16 mouse cellular contexts compared by ENCODE assay signal in the genomic region with DNA sequence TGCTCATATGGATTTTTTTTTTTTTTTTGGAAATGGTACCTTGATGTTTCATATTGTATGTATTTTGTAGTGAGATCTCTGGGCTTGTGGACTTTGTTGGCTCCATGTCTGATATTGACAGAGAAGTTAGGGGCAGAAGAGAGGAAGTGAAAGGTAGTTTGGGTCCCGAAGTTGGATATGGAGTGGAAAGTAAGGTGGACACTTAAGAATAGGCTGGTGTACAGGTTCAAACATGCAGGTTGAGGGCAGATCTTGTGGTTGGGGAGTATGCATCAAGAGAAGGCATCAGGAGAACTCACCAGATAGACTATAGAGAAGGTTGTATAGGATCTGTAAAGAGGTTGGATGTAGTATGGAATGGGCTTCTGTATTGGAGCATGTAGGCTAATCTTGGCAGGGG.
"Had no signal": no experiment of that assay in that cellular context is flagged by ENCODE, and none has a peak within 500 bp of the region (broad histone marks: within the 10 kb centered on the region; RNA-seq: fewer than 3 reads in every experiment).

No protein-coding gene starts in this region.

- H3K4me1 ChIP-seq: neural tube, embryonic 12.5 days; neural tube, embryonic 13.5 days; neural tube, embryonic 15.5 days; stomach, embryonic 15.5 days had no signal

- H3K36me3 ChIP-seq: neural tube, embryonic 12.5 days; neural tube, embryonic 13.5 days; neural tube, embryonic 15.5 days; stomach, embryonic 15.5 days had no signal

- H3K4me3 ChIP-seq: neural tube, embryonic 12.5 days; neural tube, embryonic 13.5 days; neural tube, embryonic 15.5 days; stomach, embryonic 15.5 days had no signal

- H3K4me2 ChIP-seq: neural tube, embryonic 12.5 days; neural tube, embryonic 13.5 days; neural tube, embryonic 15.5 days; stomach, embryonic 15.5 days had no signal

- H3K9ac ChIP-seq: neural tube, embryonic 12.5 days; neural tube, embryonic 13.5 days; neural tube, embryonic 15.5 days; stomach, embryonic 15.5 days had no signal

- H3K27ac ChIP-seq: neural tube, embryonic 12.5 days; neural tube, embryonic 13.5 days; neural tube, embryonic 15.5 days; stomach, embryonic 15.5 days; stomach, postnatal 0 days had no signal

- DNase-seq: retina, postnatal 1 day; right cerebral cortex, adult 18-20 months; right cerebral cortex, postnatal 14 days; right cerebral cortex, postnatal 25 days; right cerebral cortex, postnatal 4 days; spleen, adult 18-20 months; thymus, adult 18-20 months; thymus, adult 2 months; thymus, postnatal 14 days; thymus, postnatal 25 days; thymus, postnatal 4 days had no signal

- H3K9me3 ChIP-seq: neural tube, embryonic 12.5 days; neural tube, embryonic 13.5 days; neural tube, embryonic 15.5 days; stomach, embryonic 15.5 days had no signal

- H3K27me3 ChIP-seq: neural tube, embryonic 12.5 days; neural tube, embryonic 13.5 days; neural tube, embryonic 15.5 days; stomach, embryonic 15.5 days had no signal
